Mouse (Mus musculus): ENCODE measurements around the gene Olfr1393. TPM values are rescaled to one million over a fixed set of nuclear protein-coding genes. Genes with fewer than 3 reads are reported as not detected.

Olfr1393 gene
- total RNA-seq, 2 experiments from 2014 or later, result 0.23 TPM; not detected in 1

DNA sequence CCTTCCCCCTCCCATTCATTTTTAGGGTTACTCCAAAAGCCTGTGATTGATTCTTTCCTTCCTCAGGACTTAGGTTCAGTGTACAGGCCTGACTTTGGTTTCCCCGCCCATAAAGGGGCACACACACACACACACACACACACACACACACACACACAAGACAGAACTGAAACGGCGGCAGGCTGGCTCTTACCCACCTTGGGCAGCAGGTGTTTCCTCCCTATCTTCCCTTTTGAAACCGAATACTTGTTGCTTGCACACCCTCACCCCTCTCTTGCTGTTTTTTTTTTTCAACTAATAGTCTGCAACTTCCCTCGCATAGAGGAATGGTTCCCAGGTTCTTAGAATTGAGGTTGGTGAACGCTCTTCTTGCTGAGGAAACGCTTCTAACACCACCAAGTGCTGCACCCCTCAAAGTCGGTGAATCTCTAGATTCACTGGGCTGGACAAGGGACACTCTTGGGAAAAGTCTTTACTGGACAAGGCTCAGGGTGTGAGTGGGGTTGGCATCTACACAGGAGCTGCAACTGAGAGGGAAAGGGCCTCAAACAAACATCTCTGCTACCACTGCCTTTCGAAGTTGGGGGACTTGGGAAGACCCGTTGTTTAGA lies 28.2 kb upstream of the Olfr1393 start:
- intact Hi-C loops (cut with DNase I; ENCODE audit: low total_unique reads), result loop anchor here (5.0 kb wide), 1 partner anchor 48 kb away; the partner anchor contains the start of gene Zfp62
- no peak for DNase-seq

DNA sequence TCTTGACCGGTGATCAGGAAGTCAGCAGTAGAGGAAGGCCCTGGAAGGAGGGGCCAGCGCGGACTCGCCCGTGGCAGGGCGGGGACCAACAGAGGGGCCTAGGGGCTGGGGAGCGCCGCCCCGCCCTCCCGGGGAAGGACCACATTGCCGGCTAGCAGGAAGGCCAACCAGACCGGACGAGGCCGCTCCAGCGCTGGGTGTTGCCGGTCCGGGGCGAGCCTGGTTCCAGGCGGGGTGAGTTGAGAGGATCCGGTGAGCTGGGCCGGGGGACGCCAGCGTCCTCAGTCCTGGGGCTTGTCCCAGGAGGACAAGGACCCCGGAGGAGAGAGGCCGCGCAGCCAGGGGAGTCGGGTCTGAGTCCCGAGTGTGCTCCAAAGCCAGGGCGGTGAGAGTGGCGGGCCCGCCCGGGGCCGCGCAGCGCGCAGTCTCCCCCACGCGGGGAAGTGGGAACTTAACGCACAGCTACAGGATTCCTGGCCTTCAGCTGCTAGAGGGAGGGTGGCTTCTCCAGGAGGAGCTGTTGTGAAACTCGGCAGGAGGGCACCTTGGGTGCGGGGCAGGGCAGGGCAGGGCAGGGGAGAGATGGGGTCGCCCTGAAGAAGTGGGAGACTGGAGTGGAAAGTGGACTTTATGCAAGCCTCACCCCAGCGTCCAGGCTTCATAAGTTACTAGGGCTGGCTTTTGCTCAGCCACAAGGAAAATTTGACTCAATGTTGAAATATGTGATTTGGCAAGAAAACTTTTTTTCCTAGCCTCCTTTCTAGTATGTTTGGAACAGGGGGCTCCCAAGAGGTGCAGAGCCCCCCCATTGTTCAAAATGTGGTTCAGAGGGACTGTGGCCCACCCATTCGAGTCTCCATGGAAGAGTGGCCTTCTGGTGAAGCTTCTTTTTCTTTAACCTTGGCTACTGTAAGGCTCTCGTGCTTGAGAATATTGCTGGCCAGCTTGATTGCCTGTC lies 27.4 kb upstream of the Olfr1393 start:
- intact Hi-C loops (cut with DNase I; ENCODE audit: low total_unique reads), result loop anchor here (5.0 kb wide), 1 partner anchor 48 kb away; the partner anchor contains the start of gene Zfp62

DNA sequence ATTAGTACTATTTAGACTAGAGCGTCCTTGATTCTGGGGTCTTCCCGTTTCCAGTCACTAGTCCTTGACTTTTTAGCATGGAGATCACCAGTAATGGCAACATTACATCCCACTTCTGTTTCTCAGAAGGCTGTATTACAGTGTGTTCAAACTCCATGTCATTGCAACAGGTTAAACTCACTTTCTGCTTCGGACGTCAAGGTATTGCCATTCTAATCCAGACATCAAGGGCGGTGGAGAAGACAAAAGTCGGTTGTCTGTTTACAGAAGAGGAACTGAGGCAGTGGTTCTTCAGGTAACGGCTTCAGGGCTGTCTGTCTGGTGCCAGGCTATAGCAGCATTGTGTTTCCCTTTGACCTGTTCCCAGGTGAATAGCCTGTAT lies 26.7 kb upstream of the Olfr1393 start:
- no peak for DNase-seq
- intact Hi-C loops (cut with DNase I; ENCODE audit: low total_unique reads), result loop anchor here (5.0 kb wide), 1 partner anchor 49 kb away; the partner anchor contains the start of gene Zfp62

More for the DNA sequence above, 27.4 kb upstream of the Olfr1393 start:
- DNase-seq, result peak; percentile 92

DNA sequence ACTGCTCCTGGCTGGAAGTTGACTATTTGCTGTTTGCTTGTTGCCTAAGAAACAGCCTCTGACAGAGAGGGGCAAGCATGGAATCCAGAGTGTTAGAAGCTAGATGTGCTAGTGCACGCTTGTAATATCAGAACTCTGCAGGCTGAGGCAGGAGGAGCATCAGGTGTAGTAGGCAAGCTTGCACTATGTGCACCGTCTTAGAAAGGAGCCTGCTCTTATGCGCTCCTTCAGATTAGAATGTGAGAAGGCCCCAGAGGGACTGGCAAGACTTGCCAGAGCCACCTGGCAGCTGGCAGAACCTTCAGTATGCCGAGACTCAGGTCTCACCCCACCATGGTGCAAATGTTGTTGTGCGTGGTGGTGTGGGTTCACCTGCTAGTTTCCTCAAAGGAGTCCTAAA lies 26.1 kb upstream of the Olfr1393 start:
- intact Hi-C loops (cut with DNase I; ENCODE audit: low total_unique reads), result loop anchor here (5.0 kb wide), 1 partner anchor 50 kb away; the partner anchor contains the start of gene Zfp62
- no peak for DNase-seq

DNA sequence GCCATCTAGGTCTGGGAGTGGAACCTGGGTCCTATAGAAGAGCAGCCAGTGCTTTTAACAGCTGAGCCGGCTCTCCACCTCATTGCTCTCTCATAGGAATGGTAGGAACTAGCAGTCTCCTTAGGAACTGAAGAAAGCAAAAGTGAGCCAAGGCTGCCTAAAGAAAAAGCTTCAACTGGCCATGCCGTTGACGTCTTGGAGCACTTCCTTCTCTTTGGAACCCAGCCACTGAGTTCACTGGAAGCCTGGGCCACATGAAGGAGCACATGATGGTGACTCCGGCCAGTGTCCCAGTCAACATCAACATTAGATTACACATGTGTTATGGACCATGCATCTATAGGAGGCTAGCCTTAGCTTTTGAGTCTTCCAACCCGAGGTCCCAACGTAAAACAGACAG lies 25.1 kb upstream of the Olfr1393 start:
- intact Hi-C loops (cut with DNase I; ENCODE audit: low total_unique reads), result loop anchor here (5.0 kb wide), 1 partner anchor 51 kb away; the partner anchor contains the start of gene Zfp62

DNA sequence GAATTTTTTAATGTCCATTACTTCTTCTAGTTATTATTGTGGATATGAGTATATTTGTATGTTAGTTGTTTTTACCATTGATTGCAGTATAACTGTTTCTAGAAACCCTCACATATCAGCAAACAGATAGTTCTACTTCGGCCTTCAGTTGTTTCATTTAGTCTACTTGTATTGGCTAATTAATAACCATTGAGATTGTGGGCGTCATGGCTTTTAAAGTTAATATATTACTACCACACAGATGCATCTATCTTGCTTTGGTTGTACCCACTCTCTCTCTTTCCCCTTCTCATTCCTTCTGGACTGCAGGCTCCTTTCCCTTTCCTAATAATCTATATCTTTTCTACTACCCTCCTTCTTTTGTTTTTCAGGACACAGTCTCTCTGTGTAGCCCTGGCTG lies 18.8 kb upstream of the Olfr1393 start:
- intact Hi-C loops (cut with DNase I; ENCODE audit: low total_unique reads), result no loop called here

More for the DNA sequence above, 25.1 kb upstream of the Olfr1393 start:
- DNase-seq, result no peak

DNA sequence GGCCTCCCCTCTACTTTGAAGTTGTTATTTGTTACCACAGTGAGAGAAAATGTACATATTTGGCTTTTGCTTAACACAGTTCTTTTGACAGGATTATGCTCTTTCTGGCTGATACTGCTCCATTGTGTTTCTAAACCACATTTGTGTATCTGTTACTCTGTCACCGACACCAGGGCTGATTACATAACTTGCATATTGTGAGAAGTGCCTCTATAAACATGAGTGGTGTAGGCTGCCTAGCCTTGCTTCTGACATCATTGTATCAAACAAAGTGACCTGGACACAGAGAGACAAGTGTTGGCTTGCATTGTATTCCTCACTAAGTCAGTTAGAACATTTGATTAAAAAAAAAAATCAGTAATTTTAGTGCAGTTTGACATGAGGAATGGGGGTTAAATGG lies 18.3 kb upstream of the Olfr1393 start:
- intact Hi-C loops (cut with DNase I; ENCODE audit: low total_unique reads), result no loop called here
- no peak for DNase-seq

More for the DNA sequence above, 18.8 kb upstream of the Olfr1393 start:
- DNase-seq, result no peak

DNA sequence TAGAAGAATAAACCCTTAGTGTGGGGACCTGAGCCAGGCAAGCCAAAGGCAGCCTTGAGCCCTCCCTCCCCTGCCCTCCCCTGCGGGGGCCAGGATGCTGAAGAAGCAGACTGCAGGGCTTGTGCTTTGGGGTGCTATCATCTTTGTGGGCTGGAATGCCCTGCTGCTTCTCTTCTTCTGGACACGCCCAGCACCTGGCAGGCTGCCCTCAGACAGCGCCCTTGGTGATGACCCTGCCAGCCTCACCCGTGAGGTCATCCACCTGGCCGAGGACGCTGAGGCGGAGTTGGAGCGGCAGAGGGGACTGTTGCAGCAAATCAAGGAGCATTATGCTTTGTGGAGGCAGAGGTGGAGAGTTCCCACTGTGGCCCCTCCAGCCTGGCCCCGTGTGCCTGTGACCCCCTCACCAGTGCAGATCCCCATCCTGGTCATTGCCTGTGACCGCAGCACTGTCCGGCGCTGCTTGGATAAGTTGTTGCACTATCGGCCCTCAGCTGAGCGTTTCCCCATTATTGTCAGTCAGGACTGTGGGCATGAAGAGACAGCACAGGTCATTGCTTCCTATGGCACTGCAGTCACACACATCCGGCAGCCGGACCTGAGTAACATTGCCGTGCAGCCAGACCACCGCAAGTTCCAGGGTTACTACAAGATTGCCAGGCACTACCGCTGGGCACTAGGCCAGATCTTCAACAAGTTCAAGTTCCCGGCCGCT lies 17.3 kb upstream of the Olfr1393 start:
- no peak for DNase-seq
- intact Hi-C loops (cut with DNase I; ENCODE audit: low total_unique reads), result no loop called here

DNA sequence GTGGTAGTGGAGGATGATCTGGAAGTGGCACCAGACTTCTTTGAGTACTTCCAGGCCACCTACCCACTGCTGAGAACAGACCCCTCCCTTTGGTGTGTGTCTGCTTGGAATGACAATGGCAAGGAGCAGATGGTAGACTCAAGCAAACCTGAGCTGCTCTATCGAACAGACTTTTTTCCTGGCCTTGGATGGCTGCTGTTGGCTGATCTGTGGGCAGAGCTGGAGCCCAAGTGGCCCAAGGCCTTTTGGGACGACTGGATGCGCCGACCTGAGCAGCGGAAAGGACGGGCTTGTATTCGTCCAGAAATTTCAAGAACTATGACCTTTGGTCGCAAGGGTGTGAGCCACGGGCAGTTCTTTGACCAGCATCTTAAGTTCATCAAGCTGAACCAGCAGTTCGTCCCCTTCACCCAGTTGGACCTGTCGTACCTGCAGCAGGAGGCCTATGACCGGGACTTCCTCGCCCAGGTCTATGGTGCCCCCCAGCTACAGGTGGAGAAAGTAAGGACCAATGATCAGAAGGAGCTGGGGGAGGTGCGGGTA lies 16.7 kb upstream of the Olfr1393 start:
- intact Hi-C loops (cut with DNase I; ENCODE audit: low total_unique reads), result no loop called here
- DNase-seq, result no peak

DNA sequence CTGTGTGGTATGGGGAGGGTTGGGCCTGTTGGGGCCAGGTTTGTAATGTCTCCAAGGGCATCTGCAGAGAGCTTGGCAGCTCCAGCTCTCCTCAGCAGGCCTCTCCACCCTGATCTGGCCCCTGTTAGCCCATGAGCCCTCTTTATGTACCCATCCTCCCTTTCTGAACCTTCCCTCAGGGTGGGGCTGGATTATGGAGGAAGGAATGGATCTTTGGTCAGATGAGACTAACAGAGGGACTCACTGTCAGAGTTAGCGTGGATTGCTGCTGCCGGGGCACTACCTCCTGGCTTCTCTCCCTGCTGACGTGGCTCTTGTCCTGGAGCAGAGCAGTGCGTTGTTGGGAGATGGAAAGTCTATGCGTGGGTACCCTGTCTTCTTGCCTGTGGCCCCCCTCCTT lies 15.8 kb upstream of the Olfr1393 start:
- DNase-seq, result no peak
- intact Hi-C loops (cut with DNase I; ENCODE audit: low total_unique reads), result no loop called here

DNA sequence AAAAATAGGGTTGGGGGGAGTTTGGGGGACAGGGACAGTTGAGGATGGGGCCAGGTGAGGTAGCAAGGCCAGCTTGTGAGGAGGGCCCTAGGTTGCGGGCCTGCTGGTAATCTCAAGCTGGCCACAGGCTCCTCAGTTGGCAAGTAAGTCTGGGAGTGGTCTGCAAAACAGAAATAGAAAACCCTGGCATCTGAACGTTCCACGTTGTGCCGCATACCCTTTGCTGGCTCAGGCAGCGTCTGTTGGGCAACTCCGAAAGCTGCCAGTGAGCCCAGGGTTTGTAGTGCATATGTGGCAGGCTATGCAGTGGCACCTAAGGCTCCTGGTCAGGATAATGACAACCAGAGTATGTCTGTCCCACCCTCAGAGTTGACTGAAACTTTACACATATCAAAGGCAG lies 15.0 kb upstream of the Olfr1393 start:
- intact Hi-C loops (cut with DNase I; ENCODE audit: low total_unique reads), result no loop called here

DNA sequence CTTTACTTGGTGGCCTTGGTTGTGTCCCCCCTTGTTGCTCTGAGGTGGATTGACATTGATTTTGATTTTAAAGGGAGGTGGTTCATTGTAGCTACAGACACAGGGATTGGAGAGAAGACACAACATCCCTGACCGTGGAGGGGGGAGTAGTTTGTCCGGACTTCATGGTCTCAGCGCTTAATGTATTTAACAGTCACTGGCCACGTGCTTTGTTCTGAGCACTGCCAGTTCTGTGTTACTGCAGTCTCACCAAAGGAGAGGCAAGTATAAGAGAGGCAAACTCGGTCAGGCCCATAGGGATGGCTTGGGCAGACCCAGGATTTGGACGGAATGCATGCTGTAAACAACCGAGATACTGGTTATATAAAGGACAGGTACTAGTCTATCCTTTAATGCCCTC lies 14.0 kb upstream of the Olfr1393 start:
- no peak for DNase-seq
- intact Hi-C loops (cut with DNase I; ENCODE audit: low total_unique reads), result no loop called here

More for the DNA sequence above, 15.0 kb upstream of the Olfr1393 start:
- DNase-seq, result no peak

DNA sequence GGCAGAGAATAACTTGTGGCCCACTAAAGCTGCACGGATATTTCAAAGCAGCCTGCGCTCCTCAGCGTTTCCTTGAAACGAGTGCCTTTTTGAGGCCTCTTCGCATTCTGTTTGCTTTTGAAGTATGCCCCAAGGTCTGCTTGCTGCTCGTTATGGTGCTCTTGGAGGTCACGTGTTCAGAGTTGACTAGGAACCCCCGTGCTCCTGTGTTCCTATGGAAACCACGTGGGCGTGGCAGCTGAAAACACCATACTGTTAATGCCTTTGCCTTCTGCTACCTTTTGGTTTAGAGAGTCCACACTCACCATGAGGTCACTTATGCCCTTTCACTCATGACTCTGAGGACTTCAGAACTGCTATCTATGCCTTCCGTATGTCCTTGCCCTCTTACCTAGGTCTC lies 13.5 kb upstream of the Olfr1393 start:
- DNase-seq, result no peak
- intact Hi-C loops (cut with DNase I; ENCODE audit: low total_unique reads), result no loop called here

DNA sequence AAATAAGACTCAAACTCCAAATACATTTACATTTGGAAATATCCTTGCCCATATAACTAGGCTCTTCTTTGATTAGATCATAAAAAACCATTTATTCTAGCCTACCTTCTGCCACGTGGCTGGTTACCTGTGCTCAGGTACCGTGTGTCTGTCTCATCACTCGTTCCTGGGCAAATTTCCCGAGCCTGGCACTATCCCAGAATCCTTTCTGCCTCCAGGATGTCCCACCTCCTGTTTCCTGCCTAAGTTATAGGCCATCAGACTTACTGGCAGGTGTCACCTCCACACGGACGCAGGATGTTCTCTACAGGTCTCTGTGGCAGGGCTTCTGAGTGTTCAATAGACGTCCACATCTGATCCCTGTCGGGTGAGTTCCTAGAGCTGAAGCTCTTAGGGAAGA lies 13.0 kb upstream of the Olfr1393 start:
- intact Hi-C loops (cut with DNase I; ENCODE audit: low total_unique reads), result no loop called here
- DNase-seq, result no peak

DNA sequence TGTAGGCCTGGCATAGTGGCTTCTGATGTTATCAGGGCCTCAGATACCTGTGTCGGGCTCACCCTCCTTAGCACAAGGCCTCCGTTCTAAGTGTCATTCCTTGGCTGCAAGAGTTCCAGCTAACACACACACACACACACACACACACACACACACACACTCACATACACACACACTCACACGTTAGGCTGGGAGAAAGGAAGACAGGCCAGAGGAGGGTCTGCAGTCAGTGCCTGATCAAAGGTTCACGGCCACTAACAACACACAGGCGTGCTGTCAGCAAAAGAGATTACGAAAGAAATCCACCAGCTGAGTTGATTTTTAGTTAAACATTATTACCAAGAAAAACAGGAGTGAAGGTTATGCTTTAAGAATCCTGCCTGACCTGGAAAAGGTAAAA lies 11.4 kb upstream of the Olfr1393 start:
- DNase-seq, result no peak
- intact Hi-C loops (cut with DNase I; ENCODE audit: low total_unique reads), result no loop called here

DNA sequence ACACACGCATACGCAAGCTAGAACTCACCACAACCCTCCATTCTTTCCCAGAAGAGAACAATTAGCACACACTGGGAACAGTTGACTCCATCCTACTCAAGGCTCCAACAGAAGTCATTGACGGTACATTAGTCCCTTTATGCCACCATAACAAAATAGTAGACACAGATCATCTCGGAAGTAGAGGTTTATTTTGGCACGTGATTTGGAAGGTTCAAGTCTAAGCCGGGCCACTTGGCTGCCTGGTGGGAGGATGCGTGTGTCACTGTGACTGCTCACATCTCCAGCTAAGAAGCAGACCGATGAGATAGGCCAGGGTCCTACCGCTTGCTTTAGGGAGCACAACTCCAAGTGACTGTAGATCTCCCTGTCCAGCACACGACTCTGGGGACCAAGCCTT lies 10.8 kb upstream of the Olfr1393 start:
- no peak for DNase-seq
- intact Hi-C loops (cut with DNase I; ENCODE audit: low total_unique reads), result no loop called here

DNA sequence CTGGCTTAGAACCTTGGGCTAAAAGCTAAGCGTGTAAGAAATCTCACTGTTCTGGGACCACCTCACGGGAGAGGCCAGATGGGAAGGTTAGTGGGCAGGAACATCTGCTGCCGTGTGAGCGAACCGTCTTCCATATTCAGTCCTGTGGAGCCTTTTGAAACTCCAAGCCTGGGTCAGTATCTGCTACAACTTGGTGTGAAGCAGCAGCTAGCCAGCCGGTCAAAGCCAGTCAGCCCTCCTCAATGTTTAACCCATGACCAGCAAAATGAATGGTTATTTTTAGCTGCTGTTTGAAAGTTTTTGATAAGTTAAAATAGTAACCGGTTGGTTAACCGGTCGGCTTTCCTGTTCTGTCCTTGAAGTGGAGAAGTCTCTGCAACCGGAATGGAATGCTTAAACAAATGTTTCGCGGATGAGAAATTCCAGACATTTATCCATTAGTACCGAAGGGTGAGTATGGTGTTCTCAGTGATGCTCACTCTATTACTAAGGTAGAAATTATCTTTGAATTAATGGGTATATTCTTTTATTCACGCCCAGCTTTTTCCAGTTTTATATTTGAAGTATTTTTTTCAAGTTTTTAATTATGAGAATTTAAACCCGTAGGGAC lies 10.0 kb upstream of the Olfr1393 start:
- intact Hi-C loops (cut with DNase I; ENCODE audit: low total_unique reads), result no loop called here

DNA sequence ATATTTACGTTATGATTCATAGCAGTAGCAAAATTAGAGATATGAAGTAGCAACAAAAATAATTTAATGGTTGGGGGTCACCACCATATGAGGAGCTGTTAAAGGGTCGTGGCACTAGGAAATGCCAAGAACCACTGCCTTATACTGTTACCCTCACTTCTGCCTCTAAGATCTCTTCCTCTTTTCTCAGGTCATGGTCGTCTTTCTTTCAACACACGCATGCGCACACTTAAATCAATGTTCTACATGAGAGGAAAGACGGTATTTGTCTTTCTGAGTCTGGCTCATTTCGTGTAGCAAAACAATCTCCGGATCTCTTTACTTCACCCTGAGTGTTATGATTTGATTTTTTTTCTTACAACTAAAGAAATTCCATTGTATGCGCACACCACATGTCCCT lies 8.3 kb upstream of the Olfr1393 start:
- no peak for DNase-seq
- intact Hi-C loops (cut with DNase I; ENCODE audit: low total_unique reads), result loop anchor here (2.0 to 10.0 kb wide), 2 partner anchors 81 to 165 kb away; no protein-coding TSS in a partner anchor

More for the DNA sequence above, 10.0 kb upstream of the Olfr1393 start:
- no peak for DNase-seq

DNA sequence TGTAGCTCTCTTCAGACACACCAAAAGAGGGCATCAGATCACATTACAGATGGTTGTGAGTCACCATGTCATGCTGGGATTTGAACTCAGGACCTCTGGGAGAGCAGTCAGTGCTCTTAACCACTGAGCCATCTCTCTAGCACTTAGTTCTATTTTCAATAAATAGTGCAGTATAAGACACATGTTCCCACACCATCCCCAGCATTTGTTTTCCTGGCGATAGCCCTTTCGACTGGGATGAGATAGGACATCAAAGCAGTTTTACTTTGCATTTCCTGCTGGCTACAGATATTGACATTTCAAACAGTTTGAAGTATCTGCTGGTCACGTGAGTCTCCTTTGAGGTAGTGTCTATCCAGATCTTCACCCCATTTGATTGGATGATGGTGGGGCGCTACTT lies 7.7 kb upstream of the Olfr1393 start:
- no peak for DNase-seq
- intact Hi-C loops (cut with DNase I; ENCODE audit: low total_unique reads), result loop anchor here (2.0 to 10.0 kb wide), 2 partner anchors 82 to 166 kb away; no protein-coding TSS in a partner anchor
